Mouse (Mus musculus) CH12.LX (cell line): Measurements from ENCODE around the gene Chst15. TPM values are rescaled to one million over a fixed set of nuclear protein-coding genes. Genes with fewer than 3 reads are reported as not detected.

Experiments used
- DNase-seq: peaks from one replicate; pipeline ENCODE4 v3.0.0-alpha.2; 2013; ENCODE audit errors: extremely low read depth
- H3K27ac ChIP-seq: 2 replicates; pipeline ENCODE4 v1.5.1; 2012; ENCODE audit warnings: low read depth, mild to moderate bottlenecking, control low read depth, moderate library complexity; ENCODE audit not compliant: insufficient read depth
- H3K27me3 ChIP-seq: replicated peaks from 2 replicates; pipeline ENCODE3; 2012; ENCODE audit warnings: inconsistent platforms
- H3K36me3 ChIP-seq, 2 experiments: replicated peaks in 1 of 2; 2 replicates each; pipeline versions ENCODE3 to v1.6.1; 2012; ENCODE audit warnings: inconsistent platforms in 1 of 2, low read length in 1 of 2, mild to moderate bottlenecking in 1 of 2, mixed read lengths in 1 of 2, moderate library complexity in 1 of 2; ENCODE audit not compliant: control insufficient read depth in 1 of 2, insufficient read depth in 1 of 2
- H3K4me1 ChIP-seq, 2 experiments: 2 replicates each; pipeline ENCODE4 v1.6.1; 2012; ENCODE audit warnings: inconsistent platforms in 1 of 2, moderate library complexity in 1 of 2; ENCODE audit not compliant: insufficient read depth in 2 of 2, control insufficient read depth in 1 of 2
- H3K4me2 ChIP-seq: 2 replicates; pipeline ENCODE4 v1.6.1; 2012; ENCODE audit warnings: low read depth, mild to moderate bottlenecking, control low read depth; ENCODE audit not compliant: poor library complexity, insufficient read depth, severe bottlenecking
- H3K4me3 ChIP-seq, 3 experiments: fragments of 150-350 bp in 1 of 3; sonication (generic) in 1 of 3; replicated peaks in 1 of 3; 2 replicates each; pipeline versions ENCODE3 to v1.5.1; 2011 to 2012; ENCODE audit warnings: low read depth in 2 of 3, low read length in 2 of 3, mild to moderate bottlenecking in 2 of 3, moderate library complexity in 2 of 3, control low read depth in 1 of 3, improper control_type of control experiment in 1 of 3, inconsistent platforms in 1 of 3, mixed read lengths in 1 of 3; ENCODE audit not compliant: poor library complexity in 1 of 3
- H3K79me2 ChIP-seq: replicated peaks from 2 replicates; pipeline ENCODE4 v1.6.1; 2012; ENCODE audit warnings: mild to moderate bottlenecking, moderate library complexity; ENCODE audit not compliant: control insufficient read depth, poor library complexity, insufficient read depth, severe bottlenecking; ENCODE audit errors: extremely low read depth
- H3K9ac ChIP-seq: 2 replicates; pipeline ENCODE4 v1.6.1; 2012; ENCODE audit warnings: low read depth, mild to moderate bottlenecking, control low read depth, moderate library complexity; ENCODE audit not compliant: insufficient read depth
- H3K9me3 ChIP-seq: replicated peaks from 2 replicates; pipeline ENCODE3; 2012; ENCODE audit warnings: low read length, inconsistent platforms, mixed read lengths
- CHD1 ChIP-seq: IDR thresholded peaks from 2 replicates; pipeline ENCODE4 v1.6.1; 2012; ENCODE audit warnings: low read depth, low read length, improper control_type of control experiment, inconsistent platforms
- CTCF ChIP-seq, 2 experiments: IDR thresholded peaks in 1 of 2; conservative IDR thresholded peaks in 1 of 2; 2 replicates each; pipeline ENCODE4 v1.5.1; 2011 to 2012; ENCODE audit warnings: low read depth in 2 of 2, low read length in 2 of 2, improper control_type of control experiment in 1 of 2, inconsistent platforms in 1 of 2, mild to moderate bottlenecking in 1 of 2, moderate library complexity in 1 of 2
- E2F4 ChIP-seq: IDR thresholded peaks from 2 replicates; pipeline ENCODE4 v1.6.1; 2011; ENCODE audit warnings: low read depth, low read length, improper control_type of control experiment; ENCODE audit not compliant: insufficient replicate concordance
- EP300 ChIP-seq: IDR thresholded peaks from 2 replicates; pipeline ENCODE4 v1.6.1; 2011; ENCODE audit warnings: low read length, improper control_type of control experiment
- ETS1 ChIP-seq: conservative IDR thresholded peaks from 2 replicates; pipeline ENCODE4 v1.6.1; 2012; ENCODE audit warnings: low read depth, mild to moderate bottlenecking, inconsistent platforms, low read length, improper control_type of control experiment, moderate library complexity
- GABPA ChIP-seq: IDR thresholded peaks from 2 replicates; pipeline ENCODE4 v1.6.1; 2012; ENCODE audit warnings: low read depth, low read length, improper control_type of control experiment, inconsistent platforms; ENCODE audit not compliant: insufficient replicate concordance
- JUN ChIP-seq: IDR thresholded peaks from 2 replicates; pipeline ENCODE4 v1.6.1; 2011; ENCODE audit warnings: low read depth, mild to moderate bottlenecking, low read length, improper control_type of control experiment, moderate library complexity; ENCODE audit not compliant: insufficient read depth
- KAT2A ChIP-seq: IDR thresholded peaks from 2 replicates; pipeline ENCODE4 v1.6.1; 2012; ENCODE audit warnings: low read length, improper control_type of control experiment, inconsistent platforms; ENCODE audit not compliant: insufficient replicate concordance
- MAFK ChIP-seq: IDR thresholded peaks from 2 replicates; pipeline ENCODE4 v1.6.1; 2011; ENCODE audit warnings: low read length, improper control_type of control experiment; ENCODE audit not compliant: insufficient replicate concordance
- MAZ ChIP-seq: IDR thresholded peaks from 2 replicates; pipeline ENCODE4 v1.6.1; 2012; ENCODE audit warnings: low read depth, mild to moderate bottlenecking, inconsistent platforms, low read length, improper control_type of control experiment, moderate library complexity
- MEF2A ChIP-seq: IDR thresholded peaks from 2 replicates; pipeline ENCODE4 v1.6.1; 2014; ENCODE audit warnings: low read depth, mild to moderate bottlenecking, inconsistent platforms, low read length, improper control_type of control experiment, borderline replicate concordance
- MXI1 ChIP-seq: IDR thresholded peaks from 2 replicates; pipeline ENCODE4 v1.6.1; 2011; ENCODE audit warnings: mild to moderate bottlenecking, low read depth, low read length, improper control_type of control experiment
- MYC ChIP-seq: IDR thresholded peaks from 2 replicates; pipeline ENCODE4 v1.6.1; 2011; ENCODE audit warnings: low read depth, mild to moderate bottlenecking, improper control_type of control experiment, low read length
- NRF1 ChIP-seq: IDR thresholded peaks from 2 replicates; pipeline ENCODE4 v1.6.1; 2014; ENCODE audit warnings: low read depth, mild to moderate bottlenecking, inconsistent platforms, low read length, improper control_type of control experiment, moderate library complexity
- POLR2A ChIP-seq: IDR thresholded peaks from 2 replicates; pipeline ENCODE4 v1.6.1; 2011; ENCODE audit warnings: low read depth, mild to moderate bottlenecking, improper control_type of control experiment, low read length
- POLR2AphosphoS2 ChIP-seq: IDR thresholded peaks from 2 replicates; pipeline ENCODE4 v1.6.1; 2011; ENCODE audit warnings: low read depth, low read length, improper control_type of control experiment
- RAD21 ChIP-seq: IDR thresholded peaks from 2 replicates; pipeline ENCODE4 v1.6.1; 2011; ENCODE audit warnings: low read depth, mild to moderate bottlenecking, low read length, improper control_type of control experiment, moderate library complexity
- RCOR1 ChIP-seq: conservative IDR thresholded peaks from 2 replicates; pipeline ENCODE4 v1.6.1; 2012; ENCODE audit warnings: low read depth, mild to moderate bottlenecking, inconsistent platforms, low read length, improper control_type of control experiment
- SIN3A ChIP-seq: IDR thresholded peaks from 2 replicates; pipeline ENCODE4 v1.6.1; 2012; ENCODE audit warnings: low read length, improper control_type of control experiment, inconsistent platforms
- TBP ChIP-seq: conservative IDR thresholded peaks from 2 replicates; pipeline ENCODE4 v1.6.1; 2011; ENCODE audit warnings: low read depth, low read length, improper control_type of control experiment
- USF2 ChIP-seq: conservative IDR thresholded peaks from 2 replicates; pipeline ENCODE4 v1.6.1; 2011; ENCODE audit warnings: low read depth, low read length, improper control_type of control experiment
- ZC3H11A ChIP-seq: IDR thresholded peaks from 2 replicates; pipeline ENCODE4 v1.6.1; 2012; ENCODE audit warnings: low read depth, mild to moderate bottlenecking, inconsistent platforms, low read length, improper control_type of control experiment
- ZMIZ1 ChIP-seq: IDR thresholded peaks from 2 replicates; pipeline ENCODE4 v1.6.1; 2012; ENCODE audit warnings: low read depth, mild to moderate bottlenecking, inconsistent platforms, low read length, improper control_type of control experiment
- ZNF384 ChIP-seq: IDR thresholded peaks from 2 replicates; pipeline ENCODE4 v1.6.1; 2012; ENCODE audit warnings: low read depth, low read length, improper control_type of control experiment, inconsistent platforms
- dilution Hi-C: fragments of 300-500 bp; cut with MboI; formaldehyde crosslinking; loops from 2 replicates; pipeline ENCODE4 v1.14.3; 2020; ENCODE audit warnings: low sequenced_read_pairs; ENCODE audit not compliant: extremely low pct_unique_long_range_greater_than_20kb, extremely low pct_ligation_motif_present
- in situ Hi-C: fragments of 300-500 bp; cut with MboI; formaldehyde crosslinking; loops from 3 replicates; pipeline ENCODE4 v1.14.3; 2019; ENCODE audit warnings: low sequenced_read_pairs, low pct_ligation_motif_present, low pct_unique_long_range_greater_than_20kb, mixed read lengths
- polyA plus RNA-seq: library from polyadenylated mRNA; unstranded; fragments of >175 nt; gene quantifications from 2 replicates; pipeline ENCODE4 v1.2.1, GENCODE M21; 2012; ENCODE audit warnings: low read depth; ENCODE audit not compliant: insufficient read length
- total RNA-seq, 2 experiments: library from RNA; depleted of rRNA; stranded (reverse); fragments of 300-350 nt in 1 of 2; fragments of >200 nt in 1 of 2; gene quantifications; 2 replicates each; pipeline ENCODE4 v1.2.3; 2012 to 2014

Gene Chst15
- total and polyA plus RNA-seq, 3 experiments, result 0.42 to 0.81 (median 0.57) TPM

GRCm38 (mm10) chr7:132236789-132237188 lies 80.2 kb downstream of the Chst15 start:
- TF ChIP-seq ZMIZ1 (no peak), ZC3H11A (no peak), SIN3A (no peak), RAD21 (no peak), KAT2A (no peak), JUN (no peak), E2F4 (no peak), RCOR1 (no peak), NRF1 (no peak), USF2 (no peak), TBP (no peak), POLR2A (no peak), CHD1 (no peak), GABPA (no peak), MAFK (no peak)

DNA sequence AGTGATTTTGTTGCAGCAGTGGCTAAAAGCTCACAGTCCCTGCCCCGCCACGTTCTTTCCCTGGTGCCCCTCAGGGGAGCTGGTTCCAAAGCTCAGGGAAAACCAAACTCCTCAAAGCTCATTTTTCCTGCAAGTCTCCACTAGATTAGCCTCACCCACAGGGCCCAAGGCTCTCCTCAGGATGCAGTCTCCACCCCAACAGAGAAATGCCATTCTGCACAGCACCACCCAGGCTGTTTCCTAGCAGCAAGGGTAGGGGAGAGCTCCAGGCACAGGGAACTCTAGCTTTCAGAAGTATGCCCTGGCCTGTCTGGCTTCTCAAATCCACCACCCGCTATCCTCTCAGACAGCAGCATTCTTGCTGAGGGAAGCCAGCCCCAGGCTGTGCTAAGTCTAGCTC lies 82.8 kb downstream of the Chst15 start:
- Histone ChIP-seq H3K9ac (no peak overlapping the region), H3K79me2 (no peaks in the 10 kb centered on the region), H3K36me3 (no peaks in the 10 kb centered on the region), H3K27me3 (peaks cover 46% of the 10 kb centered on the region), H3K27ac (no peak overlapping the region), H3K4me1 (0 out of 4 replicates have a peak, but pooled peaks cover 0 to 3% of the 10 kb centered on the region in 2 experiments), H3K9me3 (no peaks in the 10 kb centered on the region), H3K4me2 (no peak overlapping the region), H3K4me3 (no peak overlapping the region)
- no peak for DNase-seq
- no peak for TF ChIP-seq RAD21
- TF ChIP-seq JUN, result no peak
- TF ChIP-seq POLR2AphosphoS2, result no peak
- no peak for TF ChIP-seq ZMIZ1
- TF ChIP-seq CTCF (conservative IDR thresholded peaks at IDR 0.05 in 1 of 2, IDR thresholded peaks at IDR 0.05 in 1 of 2; ENCODE audit: low read depth in 2 of 2, low read length in 2 of 2), result no peak
- no peak for TF ChIP-seq MYC
- no peak for TF ChIP-seq TBP
- no peak for TF ChIP-seq ZNF384
- TF ChIP-seq USF2, result no peak
- no peak for TF ChIP-seq MAFK
- no peak for TF ChIP-seq EP300
- no peak for TF ChIP-seq MAZ
- no peak for TF ChIP-seq CHD1
- no peak for TF ChIP-seq MXI1
- TF ChIP-seq POLR2A, result no peak
- TF ChIP-seq ETS1, result no peak
- TF ChIP-seq KAT2A, result no peak
- no peak for TF ChIP-seq MEF2A
- no peak for TF ChIP-seq GABPA
- dilution Hi-C loops (no loop called here), in situ Hi-C loops (no loop called here)

More at GRCm38 (mm10) chr7:132236789-132237188, 80.2 kb downstream of the Chst15 start:
- Histone ChIP-seq H3K9me3 (no peaks in the 10 kb centered on the region), H3K36me3 (no peaks in the 10 kb centered on the region), H3K4me1 (0 out of 4 replicates have a peak, but pooled peaks cover 0 to 3% of the 10 kb centered on the region in 2 experiments), H3K79me2 (no peaks in the 10 kb centered on the region), H3K4me3 (no peak overlapping the region), H3K9ac (no peak overlapping the region), H3K4me2 (no peak overlapping the region), H3K27me3 (peaks cover 28% of the 10 kb centered on the region), H3K27ac (no peak overlapping the region)
- in situ Hi-C loops (no loop called here), dilution Hi-C loops (no loop called here)
- DNase-seq, result no peak
